Mouse (Mus musculus) erythroid progenitor cell, adult 5-6 weeks (primary cell): ENCODE measurements around the gene Zmat5. TPM values are rescaled to one million over a fixed set of nuclear protein-coding genes. Genes with fewer than 3 reads are reported as not detected.

Experiments
- ATAC-seq: replicated peaks from 2 replicates; pipeline ENCODE4 v1.8.0; 2016; ENCODE audit warnings: moderate number of reproducible peaks, mild to moderate bottlenecking, moderate TSS enrichment, inconsistent platforms; ENCODE audit not compliant: poor library complexity, low FRiP score, severe bottlenecking
- total RNA-seq, 2 experiments: library from RNA; stranded (forward) in 1 of 2; stranded (reverse) in 1 of 2; fragments of 150-400 nt in 1 of 2; fragments of 186-747, 209-891 nt in 1 of 2; gene quantifications; 2 replicates each; pipeline versions ENCODE4 v1.2.3 to v1.2.4; 2015 to 2017; ENCODE audit warnings: low replicate concordance in 2 of 2

The Zmat5 gene
- 5.4 and 13.0 TPM in 2 replicates for total RNA-seq (2015; ENCODE audit: low replicate concordance)
- total RNA-seq (2017; ENCODE audit: low replicate concordance), result 6.3 TPM in 1 of 2 replicates, not detected in the other

DNA sequence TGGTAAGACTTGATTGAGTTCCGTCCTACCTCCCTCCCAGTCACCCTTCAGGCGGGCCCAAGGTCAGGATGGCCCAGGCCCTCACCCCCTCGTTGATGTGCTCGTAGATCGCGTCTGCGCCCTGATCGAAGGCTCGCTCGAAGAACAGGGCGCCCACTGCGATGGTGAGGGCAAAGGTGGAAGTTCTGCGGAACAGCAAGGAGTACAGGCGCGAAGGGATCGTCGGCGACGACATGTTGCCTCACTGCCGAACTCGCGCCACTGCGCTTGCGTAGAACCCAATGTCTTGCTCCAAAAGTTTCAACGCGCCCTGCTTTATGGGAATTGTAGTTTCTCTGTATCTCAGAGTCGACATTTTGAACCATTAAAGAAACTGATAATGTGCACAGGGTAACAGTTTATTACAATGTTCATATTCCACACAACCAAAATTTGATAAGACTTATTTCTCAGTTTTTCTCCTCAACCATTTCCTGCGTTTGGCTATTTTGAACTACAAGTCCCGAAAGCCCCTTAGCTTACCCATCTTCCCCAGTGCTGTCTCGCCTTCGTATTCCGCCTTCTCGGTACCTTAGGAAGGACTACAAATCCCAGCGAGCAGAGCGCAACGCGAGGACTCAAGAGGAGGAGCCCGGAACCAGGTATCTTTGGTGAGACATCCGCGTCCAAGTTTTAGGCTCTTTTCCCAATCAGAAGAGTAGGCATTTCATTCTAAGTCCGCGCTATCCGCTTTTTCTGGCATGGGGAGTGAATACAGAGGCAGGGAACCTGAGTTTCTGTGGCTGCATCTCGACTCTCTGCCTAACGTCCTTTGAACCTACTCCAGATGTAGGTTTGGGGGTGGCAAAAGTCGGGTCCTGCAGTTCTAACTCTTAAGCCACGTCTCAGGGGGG, at the start of gene Zmat5, which contains the start of gene Uqcr10:
Zmat5 (plus strand) TSS at position 607 of the 893 bp plus-strand sequence.
Uqcr10 (minus strand) TSS at position 271 of the 893 bp plus-strand sequence.
- ATAC-seq, result peak; percentile 97

DNA sequence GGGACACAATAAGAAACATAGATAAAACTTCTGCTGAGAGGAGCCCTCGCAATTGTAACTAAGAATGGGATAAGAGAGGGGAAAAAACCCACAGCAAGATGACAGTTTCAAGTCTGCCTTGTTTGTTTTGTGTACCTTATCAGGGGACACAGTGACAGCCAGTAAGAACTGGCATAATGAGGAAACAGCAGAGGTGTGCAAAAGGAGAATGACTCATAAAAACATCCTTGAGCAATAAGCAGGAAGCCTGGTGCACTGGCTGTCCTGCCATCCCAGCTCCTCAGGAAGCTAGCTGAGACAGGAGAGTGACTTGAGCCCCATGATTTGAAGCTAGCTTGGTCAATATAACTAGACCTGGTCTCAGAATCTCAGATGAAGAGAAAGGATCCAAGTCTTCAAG, 44.7 kb upstream of the Zmat5 start:
- no peak for ATAC-seq

- ATAC-seq, result no peak
These were observed 44.0 kb upstream of the Zmat5 start for GRCm38 (mm10) chr11:4660309-4661025.

GRCm38 (mm10) chr11:4661324-4661723, 43.2 kb upstream of the Zmat5 start:
- peak; percentile 85 for ATAC-seq

- ATAC-seq, result no peak
These were observed 42.5 kb upstream of the Zmat5 start for GRCm38 (mm10) chr11:4661871-4662495.

DNA sequence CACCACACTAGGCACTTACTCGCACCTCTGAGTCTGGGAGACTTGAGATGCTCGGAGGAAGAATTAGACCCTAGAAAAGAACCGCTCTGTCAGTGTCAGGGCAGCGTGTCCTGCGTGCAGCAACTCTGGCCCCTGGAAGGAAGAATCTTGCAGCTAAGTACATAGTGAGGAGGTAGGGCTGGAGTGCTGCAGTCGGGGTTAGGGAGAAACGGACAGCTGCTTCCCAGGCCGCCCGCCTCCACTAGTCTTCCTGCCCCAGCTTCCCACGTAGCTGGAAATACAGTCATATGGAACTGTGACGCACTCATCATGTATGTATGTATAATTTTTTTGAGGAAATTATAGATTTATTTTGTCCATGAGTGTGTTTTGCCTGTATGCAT, 42.0 kb upstream of the Zmat5 start:
- ATAC-seq, result no peak

DNA sequence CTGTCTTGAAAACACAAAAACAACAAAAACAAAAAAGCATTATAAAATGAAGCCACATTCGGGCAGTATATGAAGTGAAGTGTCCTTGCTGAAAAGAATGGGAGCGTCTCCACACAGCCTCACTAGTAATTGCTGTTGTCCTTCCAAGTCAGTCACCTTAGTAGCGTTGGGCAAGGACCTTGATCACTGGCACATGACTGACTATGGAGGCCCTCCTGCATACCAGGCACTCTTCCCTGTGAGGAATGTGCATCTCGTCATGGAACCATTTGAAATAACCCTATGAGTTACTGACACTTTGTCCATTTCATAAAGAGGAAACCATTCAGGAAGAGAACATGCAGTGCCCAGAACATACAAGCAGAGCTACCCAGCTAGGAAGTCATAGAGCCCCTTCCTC, 32.7 kb upstream of the Zmat5 start:
- no peak for ATAC-seq

DNA sequence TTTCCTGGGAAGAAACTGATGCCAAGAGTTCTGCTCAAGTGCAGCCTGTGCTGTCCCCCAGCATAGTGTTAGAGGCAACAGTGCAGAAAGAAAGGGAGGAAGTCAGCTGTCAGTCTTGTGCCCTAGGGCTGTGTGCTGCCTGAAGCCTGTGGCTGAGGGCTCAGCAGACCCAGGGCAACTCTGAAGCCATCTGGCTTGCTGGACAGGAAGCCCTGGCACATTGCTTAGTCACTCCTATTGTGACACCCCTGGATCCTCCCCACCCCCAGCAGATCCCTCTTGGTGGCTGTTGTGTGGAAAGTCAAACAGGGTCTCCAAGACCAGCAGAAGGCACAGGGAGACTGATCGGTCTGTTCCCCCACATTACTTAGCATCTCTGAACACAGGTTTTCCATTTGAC, 29.9 kb upstream of the Zmat5 start:
- ATAC-seq, result no peak

DNA sequence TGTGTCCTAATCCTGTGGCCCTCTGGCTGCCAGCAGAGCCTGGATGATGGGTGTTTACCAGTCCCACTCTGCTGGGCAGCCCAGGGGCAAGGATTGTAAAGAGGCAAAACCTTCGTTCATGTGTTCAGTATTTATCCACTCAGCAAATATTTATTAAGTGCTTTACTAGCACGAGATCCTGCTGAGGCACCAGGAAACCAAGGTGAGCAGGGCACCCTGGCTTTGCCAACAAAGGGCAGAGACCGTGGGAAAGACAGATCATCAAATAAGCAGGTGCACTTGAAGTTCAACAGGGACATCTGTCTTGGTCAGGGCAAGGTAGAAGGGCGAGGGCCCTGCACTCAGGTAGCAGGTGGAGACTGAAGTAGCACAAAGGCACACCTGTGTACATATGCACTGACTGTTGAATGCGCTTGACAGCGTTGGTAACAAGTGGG, 29.3 kb upstream of the Zmat5 start:
- no peak for ATAC-seq

DNA sequence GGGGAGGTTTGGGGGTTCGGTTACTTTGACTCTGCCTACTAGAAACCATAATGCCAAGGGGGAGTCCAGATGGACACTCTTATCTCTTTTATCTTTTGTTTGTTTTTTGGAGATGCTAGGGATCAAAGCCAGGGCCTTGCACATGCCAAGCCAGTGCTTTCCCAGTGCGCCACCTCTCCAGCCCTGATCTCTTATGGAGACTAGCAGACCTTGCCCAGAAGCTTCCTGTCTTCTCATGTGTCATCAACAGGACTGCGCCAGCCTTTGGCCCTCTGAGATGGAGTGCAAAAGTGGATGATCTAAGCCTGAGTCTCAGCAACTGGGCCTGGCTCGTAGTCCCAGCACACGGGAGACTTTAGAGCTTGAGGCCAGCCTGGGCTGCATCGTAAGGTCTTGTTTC, 28.8 kb upstream of the Zmat5 start:
- no peak for ATAC-seq

- peak; percentile 96 for ATAC-seq
These were observed 27.1 kb upstream of the Zmat5 start for GRCm38 (mm10) chr11:4677250-4677872.

DNA sequence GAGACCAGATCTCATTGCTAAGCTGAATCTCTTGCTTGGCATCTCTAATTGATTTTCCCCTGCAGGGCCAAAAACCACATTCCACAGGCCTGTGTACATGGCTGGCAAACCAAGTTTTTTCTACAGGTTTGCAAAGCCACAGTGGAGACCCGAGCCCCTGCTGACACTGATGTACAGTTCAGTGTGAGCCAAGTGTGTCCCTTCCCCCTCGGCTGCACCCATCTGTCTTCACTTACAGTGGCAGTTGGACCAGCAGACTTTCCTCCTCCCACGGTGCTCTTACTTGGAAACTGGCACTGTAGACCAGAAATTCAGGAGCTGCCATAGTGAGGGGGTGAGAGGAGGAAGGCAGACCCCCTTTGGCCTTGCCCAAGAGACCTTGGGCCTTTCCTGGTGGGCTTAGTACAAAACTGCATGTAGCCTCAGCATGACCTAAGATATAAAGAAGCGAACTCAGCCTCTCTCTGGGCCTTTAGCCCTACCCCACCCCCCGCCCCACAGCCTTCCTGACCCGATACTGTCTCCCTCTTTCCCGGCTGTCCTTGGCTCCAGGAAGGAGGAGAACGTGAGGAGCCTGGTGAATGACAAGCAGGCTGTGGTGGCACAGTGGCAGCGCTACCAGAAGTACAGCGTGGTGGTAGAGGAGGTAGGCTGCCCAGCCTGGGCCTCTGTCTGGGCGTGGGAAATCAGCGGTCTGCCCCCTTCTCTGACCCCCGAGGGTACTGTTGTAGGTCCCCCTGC, 25.6 kb upstream of the Zmat5 start:
- no peak for ATAC-seq

DNA sequence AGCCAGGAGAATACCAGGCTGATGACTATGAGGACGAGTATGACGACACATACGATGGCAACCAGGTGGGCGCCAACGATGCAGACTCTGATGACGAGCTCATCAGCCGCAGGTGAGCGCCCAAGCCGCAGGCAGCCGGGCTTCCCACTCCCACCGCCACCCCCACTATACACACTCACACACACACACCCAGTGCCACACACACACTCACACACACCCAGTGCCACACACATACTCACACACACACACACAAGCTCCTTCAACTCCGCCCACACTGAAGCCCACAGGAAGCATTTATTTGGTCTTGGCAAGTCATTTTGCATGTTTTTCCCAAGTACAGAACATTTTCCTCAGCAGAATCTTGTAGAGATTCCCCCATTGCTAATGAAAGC, 25.0 kb upstream of the Zmat5 start:
- no peak for ATAC-seq

- ATAC-seq, result no peak
These were observed 24.4 kb upstream of the Zmat5 start for GRCm38 (mm10) chr11:4680126-4680525.

GRCm38 (mm10) chr11:4683516-4683915, 21.0 kb upstream of the Zmat5 start:
- ATAC-seq, result no peak

DNA sequence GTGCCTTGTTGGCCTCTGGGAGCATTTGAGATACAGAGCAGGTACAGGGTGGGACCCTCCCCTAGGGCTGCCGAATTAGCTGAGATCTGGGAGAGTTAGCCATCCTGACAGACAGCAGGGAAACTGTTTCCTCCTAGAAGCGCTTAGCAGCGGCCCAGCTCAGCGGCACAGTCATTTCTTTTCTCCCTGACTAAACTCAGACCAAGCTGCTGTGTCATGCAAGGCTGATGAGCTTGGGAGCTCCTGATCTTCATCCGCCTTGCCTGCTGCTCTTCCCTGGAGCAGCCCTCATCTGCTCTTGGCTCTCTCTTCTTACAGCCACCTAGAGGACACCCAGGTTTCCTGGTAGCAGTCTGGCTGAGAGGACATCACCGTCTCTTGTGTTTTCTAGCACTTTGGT, 20.3 kb upstream of the Zmat5 start:
- no peak for ATAC-seq

DNA sequence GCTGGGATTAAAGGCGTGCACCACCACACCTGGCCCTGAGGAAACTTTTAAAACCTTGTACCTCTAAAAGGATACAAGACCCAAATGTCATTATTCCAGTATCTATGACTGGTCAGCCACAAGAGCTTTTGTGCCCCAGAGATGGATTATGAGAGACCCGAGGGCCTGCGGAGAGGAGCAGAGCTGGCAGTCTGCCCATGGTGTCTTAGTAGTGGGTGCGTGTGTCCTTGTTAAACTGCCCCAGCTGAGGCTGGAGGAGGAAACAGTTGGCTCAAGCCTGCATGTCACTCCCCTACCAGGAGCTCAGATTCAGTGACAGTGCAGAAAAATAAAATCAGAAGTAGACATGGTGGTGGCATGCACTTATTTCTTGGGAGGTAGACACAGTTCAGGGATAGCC, 19.4 kb upstream of the Zmat5 start:
- no peak for ATAC-seq

DNA sequence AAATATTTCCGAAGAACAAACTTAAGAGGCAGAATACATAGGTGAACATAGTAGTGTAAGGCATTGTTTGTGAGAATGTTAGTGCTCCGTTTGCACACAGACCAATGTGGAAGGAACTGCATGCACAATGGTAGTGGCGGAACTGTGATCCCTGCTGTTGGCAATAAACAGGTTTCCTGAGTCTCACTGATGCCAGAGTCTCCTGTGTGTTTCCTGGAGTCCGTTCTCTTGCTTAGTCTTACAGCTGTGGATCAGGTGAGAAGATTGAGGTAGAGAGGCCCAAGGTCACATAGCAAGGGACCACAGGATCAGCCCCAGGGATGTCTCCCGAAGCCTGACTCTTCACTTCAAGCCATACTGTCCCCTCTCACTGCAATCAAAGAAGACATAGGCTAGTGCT, 19.0 kb upstream of the Zmat5 start:
- ATAC-seq, result no peak

DNA sequence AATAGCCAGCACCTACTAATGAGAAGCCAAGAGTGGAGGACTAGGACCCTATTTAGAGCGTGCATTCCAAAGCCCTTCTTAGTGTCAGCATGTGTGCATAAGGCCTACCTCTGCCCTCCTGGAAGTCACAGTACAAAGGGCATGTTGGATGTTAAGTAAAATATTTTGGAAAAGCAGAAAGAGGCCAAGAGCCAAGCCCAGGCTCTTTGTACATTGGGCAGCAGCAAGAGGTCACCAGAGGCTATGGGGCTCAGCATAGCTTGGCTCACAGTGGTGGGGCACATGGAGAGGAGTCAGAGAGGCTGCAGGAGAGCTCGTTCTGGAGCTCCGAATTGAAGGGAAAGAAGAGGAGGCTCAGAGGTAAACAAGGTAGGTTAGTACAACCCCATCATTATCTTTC, 17.5 kb upstream of the Zmat5 start:
- no peak for ATAC-seq
